Mouse (Mus musculus) c-Kit-positive CD71-positive TER-119-positive erythroid progenitor cells, embryonic 14.5 days (primary cell): ENCODE results near the gene Vac14.

Experiments
- DNase-seq: peaks from one replicate; pipeline ENCODE4 v3.0.0-alpha.2; 2013; ENCODE audit warnings: low spot score

The Vac14 gene

DNA sequence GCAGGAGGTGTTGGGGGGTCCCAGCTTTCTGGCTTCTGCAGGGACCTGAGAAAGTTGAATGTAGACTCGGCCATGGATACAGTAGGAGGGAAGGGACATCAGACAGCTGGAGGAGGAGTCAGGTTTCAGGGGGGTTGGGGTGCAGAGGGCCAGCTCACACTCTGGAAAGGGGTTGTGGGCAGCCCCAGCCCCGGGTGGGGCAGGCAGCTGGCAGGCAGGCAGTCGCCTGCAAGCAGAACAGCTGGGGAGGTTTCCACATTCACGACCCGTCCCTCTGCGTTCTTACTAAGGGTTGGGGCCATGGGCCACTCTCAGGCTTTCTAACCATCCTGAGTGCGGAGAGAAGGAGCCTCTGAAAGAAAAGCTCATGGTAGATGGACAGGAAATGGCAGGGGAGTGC lies 98.7 kb downstream of the Vac14 start:
- no peak for DNase-seq

DNA sequence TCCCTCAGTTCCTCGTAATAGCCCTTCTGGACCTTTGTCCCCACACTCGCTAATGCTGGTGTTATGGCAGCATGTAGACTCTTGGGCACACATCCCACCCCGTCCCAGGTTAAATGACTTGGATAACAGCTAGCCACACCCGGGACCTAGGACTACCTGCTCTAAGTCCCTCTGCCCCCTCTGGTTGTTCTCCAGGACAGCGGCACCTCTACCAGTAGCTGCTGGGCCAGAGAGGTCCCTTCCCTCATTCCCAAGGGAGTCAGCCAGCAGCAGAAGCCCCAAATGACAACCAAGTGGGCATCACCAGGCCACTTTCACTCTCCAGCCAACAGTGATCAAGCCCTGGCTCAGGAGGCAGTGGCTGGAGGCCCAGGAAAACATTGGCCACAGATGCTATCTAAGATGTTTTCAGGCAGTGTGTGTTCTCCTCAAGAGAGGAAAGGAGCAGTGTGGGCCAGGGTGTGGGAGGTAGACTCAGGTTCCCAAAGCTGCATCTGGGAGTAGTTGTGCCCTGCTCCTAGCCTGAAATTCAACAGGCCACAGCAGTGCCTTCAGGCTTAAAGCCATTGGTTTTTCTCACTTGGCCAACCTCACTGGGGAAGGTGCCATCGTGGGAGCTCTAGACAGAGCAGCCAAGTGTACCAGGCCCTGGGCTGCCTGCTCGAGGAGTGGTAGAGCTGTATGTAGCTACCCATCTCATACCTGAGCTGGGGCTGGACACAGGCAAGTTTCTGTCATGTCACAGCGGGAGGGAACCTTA lies 100.0 kb downstream of the Vac14 start:
- no peak for DNase-seq

DNA sequence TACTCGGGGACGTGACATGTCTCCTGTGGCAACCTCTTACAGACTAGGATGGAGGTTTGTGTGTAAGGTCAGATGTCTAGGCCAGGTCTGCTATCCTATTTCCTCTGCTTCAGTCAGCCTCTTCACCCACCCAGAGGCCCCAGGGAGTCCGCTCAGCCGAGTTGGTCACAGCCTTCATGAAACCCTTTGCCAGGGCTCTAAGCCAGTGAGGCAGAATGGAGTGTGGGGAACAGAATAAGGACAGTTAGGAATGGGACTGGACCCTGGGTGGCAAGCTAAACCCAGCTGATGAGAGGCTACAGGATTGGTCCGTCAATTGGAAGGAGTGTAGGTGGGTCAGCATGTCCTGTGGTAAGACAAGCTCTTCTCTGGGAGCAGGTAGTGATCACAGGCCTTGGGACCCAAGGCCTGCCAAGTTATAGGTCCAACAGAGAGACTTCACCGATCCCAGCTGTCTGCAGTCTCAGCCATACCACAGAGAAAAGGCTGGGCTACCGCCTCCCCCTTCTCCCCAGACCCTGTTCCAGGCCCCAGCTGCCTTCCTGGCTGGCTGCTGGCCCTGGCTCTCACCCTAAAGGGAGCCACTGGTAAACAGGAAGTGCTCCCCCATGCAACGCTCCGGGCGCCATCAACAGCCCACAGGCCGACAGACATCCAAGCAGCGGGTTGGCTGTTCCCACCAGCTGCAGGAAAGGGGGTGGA lies 100.7 kb downstream of the Vac14 start:
- no peak for DNase-seq

DNA sequence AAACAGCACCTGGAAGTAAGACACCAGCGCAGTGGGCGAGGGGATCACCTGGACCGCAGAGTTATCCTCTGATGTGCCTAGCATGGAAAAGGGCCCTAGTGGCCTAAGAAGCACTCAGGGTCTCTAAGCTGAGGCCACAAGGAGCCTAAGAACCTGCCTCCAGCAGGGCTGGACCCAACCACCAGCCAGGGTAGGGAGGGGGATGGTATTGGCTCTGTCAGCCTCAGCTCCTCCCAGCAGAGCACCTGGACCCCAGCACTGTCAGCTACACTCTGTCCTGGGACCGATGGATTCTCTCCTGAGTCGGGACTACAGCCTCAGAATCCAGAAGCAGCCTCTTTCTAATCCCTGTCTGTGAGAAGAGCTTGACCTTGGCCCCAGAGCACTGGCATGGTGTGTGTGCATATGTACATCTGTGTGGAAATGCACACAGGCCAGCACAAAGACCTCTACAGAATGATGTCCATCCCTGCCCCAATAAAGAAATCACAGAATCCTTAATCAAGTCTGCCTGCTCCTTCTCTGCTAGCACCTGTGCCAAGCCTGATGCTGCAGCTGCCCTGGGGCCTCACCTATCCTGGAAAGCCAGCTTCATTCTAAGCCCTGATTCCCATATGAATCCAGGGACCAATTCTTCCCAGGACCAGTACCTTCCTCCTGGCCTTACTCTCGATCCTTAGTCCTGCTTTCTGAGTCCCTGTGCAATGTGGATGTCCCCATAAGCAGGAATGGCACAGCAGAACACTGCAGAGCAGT lies 101.7 kb downstream of the Vac14 start:
- DNase-seq: no peak

DNA sequence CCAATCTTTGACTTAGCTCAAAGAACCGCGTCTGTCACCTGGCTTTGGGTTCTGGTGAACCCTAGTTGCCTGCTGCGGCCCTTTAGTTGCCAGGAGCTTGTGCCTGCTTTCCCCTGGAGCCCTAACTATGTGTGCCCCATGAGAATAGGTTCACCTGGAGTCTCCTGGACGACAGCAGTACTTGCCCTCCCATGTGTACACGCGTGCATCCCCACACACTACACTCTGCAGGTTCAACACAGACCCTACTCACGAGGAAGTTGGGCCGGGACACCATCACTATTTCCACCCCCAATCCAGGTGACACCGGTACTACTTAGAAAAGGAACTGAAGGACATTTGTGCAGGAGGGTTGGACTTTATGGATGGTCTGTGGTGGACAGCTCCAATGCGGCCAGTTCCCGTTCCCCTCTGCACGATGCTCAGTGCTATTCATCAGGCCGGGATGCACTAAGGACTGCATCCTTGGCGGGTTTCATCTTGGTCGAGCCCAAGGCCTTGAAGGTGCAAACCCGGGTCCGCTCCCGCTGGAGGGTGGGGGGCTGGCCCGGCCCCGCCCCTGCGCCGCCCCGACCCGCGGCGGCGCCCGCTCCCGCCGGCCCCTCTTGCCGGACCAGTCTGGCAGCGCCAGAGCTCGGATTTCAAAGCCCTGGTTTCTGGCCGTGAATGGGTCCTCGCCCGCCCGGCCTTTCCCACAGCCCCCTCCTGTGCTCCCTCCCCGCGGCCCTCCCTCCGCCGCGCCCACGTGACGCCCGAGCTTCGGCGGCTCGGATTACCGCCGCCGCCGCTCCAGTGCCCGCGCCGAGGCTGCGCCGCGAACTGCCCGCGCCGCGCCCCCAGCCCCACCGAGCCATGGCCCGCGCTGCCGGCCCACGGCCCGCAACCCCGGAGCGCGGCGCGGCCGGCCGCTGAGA lies 102.6 kb downstream of the Vac14 start, which contains the start of gene Mtss1l:
Gene Mtss1l, plus strand, starts transcription at position 792 of the 914 bp plus-strand sequence.
- no peak for DNase-seq

DNA sequence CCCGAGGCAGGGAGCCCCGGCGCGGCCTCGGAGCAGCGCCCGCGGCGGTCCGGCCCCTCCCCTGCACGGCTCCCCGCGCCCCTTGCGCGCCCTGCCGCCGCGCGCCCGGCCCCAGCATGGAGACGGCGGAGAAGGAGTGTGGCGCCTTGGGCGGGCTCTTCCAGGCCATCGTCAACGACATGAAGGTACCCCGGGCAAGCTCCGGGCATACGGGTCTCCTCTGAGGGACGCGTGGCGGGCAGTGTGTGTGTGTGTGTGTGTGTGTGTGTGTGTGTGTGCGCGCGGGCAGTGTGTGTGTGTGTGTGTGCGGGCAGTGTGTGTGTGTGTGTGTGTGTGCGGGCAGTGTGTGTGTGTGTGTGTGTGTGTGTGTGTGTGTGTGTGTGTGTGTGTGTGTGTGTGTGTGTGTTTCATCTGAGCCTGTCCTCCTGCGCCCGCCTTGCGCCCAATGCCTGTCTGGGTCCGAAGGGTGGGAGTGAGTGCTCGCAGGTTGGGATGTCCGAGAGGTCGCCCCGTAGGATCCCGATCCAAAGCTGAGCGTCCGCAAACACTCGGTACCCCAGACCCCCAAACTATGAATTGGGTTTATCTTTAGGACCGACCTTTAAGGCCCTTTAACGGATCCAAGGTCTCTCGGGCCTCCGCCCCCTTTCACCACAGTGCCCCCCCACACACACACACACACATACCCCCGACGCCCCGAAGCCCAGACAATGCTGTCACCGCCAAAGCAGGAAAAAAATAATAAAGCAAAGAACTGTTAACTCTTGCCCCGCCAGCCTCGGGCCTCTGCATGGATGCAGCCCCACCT lies 103.4 kb downstream of the Vac14 start:
- no peak for DNase-seq

DNA sequence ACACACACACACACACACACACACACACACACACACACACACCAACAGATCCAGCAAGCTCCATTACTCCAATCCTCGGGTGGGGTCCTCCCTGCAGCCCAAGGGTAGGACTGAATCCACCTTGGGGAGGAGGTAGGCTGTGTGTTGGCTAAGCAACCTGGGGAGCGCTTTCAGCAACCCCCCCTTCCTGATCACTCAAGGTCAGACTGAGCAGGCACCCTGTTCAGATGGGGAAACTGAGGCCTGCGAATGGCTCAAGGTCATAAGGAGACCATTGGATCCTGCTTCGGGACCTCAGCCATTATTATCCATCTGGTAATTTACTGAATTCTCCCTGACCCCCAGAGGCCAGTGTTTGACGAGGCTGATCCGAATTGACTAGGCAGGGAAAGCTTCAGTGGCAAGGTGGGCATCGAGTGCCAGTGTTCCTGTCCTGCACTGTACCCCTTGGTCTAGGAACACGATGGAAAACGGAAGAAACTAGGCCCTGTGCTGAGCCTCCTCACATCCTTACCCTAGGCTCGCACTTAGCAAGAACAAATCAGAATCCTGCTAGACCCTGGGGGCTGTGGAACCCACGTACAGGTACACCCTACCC lies 104.1 kb downstream of the Vac14 start:
- no peak for DNase-seq

DNA sequence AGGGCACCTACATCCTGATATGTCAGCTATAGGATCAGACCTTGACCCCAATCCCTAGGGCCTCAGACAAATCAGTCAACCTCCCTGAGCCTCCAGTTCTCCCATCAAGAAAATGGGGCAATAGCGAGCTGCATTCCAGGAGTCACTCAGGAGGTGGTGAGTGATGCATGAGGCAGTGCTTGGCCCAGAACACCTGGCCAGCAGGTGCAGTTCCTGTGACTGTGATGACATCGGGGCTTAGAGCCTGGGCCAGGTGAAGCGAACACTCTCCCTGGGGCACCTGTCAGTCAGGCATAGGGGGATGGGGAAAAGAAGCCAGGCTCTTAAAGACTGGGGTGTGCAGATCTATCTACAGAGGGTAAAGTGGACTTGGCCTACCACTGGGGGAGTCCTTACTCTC lies 106.1 kb downstream of the Vac14 start:
- DNase-seq: no peak

DNA sequence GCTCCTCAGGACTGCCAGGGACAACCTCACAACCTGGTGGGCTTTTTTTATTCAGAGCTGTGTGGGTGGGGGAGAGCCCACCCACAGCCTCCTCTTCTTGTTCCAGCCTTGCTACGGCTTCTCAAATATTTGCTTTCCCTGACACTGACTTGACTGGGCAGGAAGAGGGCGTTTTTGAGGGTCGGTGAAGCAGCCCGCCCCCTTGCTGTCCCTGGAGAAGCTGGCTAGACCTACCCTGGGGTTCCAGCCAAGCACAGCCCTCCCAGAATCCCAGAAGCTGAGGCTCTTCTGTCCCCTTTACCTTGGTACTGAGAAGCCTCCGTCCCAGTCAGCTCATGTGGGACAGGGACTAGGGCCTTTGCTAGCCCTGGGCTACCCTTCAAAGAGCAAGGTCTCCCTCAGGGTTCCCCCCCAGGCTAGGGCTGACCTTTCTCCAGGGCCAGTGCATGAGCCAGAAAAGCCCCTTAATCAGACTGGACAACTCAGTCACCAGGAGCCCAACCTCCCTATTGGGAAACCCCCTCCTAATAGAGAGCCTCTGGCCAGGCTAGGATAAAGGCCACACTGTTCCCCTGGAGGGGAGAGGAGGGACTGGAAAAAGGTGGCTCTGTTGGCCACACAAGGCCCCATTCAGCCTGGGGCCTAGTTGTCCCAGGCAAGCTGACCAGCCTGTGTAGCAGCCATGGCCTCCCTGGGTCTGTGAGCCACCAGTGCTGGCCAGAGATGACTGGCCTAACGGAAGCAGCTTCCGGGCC lies 106.9 kb downstream of the Vac14 start:
- DNase-seq: no peak

DNA sequence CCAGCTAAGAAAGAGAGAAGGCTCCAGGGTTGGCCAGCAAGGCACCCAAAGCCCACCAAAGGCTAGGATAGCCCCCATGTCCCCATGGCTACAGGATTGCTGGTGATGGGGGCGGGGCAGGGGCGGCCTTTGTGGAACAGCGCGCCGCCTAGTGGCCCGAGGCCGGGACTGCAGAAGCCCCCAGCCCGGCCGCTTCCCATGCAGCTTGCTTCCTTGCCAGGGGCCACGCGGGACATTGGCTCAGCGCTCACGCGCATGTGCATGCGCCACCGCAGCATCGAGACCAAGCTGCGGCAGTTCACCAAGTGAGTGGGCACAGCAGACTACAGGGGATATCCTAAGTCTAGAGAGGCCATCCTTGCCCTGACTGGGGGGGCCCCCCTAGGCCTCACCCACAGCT lies 108.5 kb downstream of the Vac14 start:
- DNase-seq: no peak

DNA sequence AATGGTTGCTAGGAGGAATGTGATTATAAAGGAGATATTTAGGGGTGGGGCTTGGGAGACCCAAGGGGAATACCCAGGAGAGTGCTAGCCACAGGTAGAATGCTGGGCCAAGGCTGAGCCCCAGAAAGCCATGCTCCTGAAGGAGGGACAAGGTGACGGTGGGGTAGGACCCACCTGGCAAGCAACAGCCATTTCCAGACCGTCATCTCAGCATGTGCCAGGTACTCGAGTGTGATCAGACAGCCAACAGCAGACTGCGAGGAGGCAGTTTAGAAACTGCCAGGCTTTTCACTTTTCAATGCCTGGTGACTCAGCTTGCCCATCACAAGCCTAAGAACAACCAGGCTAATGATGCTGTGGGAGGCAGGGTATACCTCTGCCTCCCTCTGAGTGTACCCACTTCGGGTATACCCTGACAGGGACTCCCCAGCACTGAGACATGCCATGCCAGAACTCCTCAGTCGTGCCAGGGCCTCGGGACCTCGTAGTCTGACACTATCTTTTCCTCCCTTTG lies 113.0 kb downstream of the Vac14 start:
- DNase-seq: no peak

DNA sequence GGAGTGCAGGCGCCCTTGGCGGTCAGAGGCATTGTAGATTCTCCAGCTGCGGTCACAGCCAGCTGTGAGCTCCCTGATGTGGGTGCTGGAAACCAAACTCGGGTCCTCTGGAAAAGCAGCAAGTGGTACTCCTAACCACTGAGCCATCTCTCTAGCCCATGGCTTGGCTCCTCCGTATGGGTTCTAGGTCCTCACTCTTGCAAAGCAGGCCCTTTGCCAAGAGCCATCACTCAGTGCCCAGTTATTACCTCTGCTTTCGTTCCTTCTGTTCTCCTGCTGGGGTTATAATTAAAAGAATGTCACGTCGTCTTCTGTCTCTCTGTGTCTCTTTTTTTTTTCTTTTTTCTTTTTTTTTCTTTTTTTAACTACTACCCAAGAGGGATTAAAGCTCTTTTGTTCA lies 114.7 kb downstream of the Vac14 start:
- no peak for DNase-seq

DNA sequence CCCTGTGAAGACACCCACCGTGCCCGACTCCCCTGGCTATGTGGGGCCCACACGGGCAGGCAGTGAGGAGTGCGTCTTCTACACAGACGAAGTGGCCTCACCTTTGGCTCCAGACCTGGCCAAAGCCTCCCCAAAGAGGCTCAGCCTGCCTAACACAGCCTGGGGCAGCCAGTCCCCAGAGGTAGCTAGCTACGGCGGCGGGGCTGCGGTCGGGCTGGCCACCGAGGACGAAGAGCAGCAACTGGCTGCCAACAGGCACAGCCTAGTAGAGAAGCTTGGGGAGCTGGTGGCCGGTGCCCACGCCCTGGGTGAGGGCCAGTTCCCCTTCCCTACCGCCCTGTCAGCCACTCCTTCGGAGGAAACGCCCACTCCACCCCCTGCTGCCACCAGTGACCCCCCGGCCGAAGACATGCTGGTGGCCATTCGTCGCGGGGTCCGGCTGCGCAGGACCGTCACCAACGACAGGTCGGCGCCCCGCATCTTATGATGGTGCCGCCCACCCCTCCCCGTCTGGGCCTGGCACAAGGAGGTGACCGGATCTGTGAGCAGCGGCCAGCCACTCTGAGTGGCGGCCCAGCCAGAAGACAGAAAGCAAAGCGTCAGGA lies 120.3 kb downstream of the Vac14 start:
- DNase-seq: no peak

DNA sequence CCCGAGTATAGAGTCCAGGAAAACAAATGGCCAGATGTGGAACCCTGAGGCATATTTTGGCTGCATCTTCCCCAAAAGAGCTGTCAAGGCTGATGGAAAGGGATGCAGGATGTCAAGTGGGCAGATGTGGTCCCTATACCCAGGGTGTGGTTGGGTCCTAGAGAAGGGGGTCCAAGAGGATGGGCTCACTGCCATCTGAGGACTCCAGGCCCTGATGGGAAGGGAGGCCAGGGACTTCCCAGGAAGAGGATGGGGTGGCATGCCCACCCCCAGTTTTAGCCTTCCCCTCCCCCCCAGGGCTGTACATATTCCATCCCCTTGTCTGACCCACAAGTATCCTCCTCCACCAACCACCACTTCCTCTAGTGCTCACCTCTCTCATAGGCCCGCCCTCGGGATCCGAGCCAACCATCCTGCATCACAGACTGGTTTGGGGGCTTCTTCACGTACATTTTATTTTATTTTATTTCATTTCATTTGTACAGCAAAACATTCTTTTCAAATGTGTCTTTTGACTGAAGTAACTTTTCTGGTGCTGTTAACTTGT lies 122.3 kb downstream of the Vac14 start:
- DNase-seq: no peak

DNA sequence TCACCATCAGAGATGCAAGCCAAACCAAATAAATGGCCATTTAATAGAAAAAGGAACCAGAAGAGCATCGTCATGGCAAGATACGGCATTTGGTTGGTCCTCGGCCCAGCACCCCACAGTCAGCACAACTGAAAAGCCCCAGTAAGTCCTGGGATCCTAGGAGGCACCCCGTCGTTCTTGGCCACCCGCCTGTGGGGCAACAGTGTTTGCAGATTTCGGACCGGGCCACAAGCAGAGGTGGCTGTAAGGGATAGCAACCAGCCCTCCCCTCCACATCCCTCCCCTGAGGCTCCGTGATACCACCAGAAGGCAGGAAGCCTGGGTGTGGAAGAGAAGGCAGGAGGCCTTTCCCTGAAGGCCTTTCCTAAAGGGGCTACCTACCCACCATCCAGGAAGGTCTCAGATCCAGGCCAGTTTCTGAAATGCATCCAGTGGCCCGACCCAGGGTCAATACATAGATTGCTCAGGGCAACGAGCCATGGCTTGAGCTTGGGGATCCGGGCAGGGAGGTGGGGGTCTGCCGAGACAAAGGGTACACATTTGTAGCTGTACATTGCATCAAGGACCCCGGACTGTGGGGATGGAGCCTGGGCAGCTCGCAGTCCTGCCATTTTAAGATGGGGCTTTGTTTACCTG lies 123.5 kb downstream of the Vac14 start:
- no peak for DNase-seq

DNA sequence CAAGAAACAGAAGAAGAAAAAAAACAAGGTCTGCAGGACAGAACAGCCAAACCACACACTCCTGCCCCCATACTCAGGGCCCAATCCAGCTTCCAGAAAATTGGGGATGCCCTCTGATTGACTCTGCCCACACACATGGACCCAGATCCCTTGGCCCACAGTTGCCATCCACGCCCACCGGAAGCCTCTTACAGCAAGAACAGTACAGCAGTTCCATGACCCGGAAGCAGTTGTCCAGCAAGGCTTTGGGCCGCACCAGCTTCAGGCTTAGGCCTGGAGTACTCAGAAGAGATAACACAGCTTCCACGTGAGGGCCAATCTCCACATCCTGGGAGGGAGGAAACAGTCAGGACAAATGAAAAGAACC lies 124.0 kb downstream of the Vac14 start:
- no peak for DNase-seq

DNA sequence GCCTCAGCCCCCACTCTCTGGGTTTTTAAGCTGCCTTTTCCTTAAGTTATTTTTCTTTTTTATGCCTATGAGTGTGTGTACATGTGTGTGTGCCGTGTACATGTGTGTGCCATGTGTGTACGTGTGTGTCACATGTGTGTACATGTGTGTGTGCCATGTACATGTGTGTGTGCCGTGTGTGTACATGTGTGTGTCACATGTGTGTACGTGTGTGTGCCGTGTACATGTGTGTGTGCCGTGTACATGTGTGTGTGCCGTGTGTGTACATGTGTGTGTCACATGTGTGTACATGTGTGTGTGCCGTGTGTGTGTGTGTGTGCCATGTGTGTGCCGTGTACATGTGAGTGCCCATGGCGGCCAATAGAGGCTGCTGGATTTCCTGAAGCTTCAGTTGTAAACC lies 126.8 kb downstream of the Vac14 start:
- DNase-seq: no peak

DNA sequence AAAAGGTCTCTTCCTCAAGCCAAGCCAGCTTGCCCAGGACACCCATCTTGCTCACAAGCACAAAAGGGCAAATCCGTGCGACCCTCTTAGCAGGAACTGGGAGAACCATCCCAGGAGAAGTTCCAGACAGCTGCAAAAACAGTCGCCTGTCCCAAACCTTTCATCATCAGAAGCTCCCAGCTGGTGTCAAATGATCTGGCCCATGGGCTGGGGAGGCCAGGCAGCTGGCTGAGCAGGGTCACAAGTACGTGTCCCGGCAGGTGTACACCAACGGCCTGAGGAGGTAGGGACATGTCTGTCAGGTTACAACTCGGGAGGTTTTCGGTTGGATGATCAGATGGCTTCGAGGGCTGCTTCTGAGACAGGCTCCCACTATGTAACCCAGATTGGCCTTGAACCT lies 128.3 kb downstream of the Vac14 start:
- no peak for DNase-seq
